Mouse (Mus musculus) heart, postnatal 4 days (tissue): Measurements from ENCODE around the gene Gm49337. TPM values are rescaled to one million over a fixed set of nuclear protein-coding genes. Genes with fewer than 3 reads are reported as not detected.

Source experiments
- DNase-seq: peaks from one replicate; pipeline ENCODE4 v3.0.0; 2021
- total RNA-seq, 2 experiments: library from RNA; stranded (reverse); gene quantifications; 2 replicates each; pipeline ENCODE4 v1.2.3; 2021

Gm49337 gene
- total RNA-seq, 2 experiments from 2014 or later, result 0.79 TPM; not detected in 1

DNA sequence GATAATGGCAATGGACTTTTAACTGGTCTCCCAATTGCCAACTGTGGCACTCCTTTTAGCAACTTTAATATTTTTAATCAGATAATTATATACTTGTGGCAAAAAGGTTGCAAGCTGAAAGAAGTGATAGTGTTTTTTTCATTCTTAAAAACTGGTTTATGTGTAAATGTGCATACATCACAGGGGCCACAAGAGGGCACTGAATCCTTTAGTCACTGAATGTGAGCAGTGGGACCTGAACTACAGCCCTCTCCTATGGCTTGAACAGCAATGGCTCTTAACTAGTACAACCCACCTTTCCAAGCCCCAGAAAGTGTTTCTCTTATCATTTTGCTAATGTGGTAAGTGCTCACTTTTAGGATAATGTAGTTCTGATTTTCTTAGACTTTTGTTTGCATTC, 168.9 kb downstream of the Gm49337 start:
- peak; percentile 74 for DNase-seq

Other genes starting within 250 kb of the Gm49337 start
- not detected for gene Dmbx1, start 233.5 kb upstream of the Gm49337 start, total RNA-seq
- gene Faah, start 155.5 kb upstream of the Gm49337 start, total RNA-seq, result 1 to 10 TPM; 1.3 to 1.6 TPM
- gene Nsun4, start 119.5 kb upstream of the Gm49337 start, total RNA-seq, result 10 to 100 TPM; 27.0 to 28.6 TPM
- 1,000 to 10,000 TPM; 1,575 to 1,686 TPM for gene Uqcrh, start 98.3 kb upstream of the Gm49337 start, total RNA-seq
- gene Lrrc41, start 98.1 kb upstream of the Gm49337 start, total RNA-seq, result 10 to 100 TPM; 40.6 to 41.5 TPM
- gene Rad54l, start 49.7 kb upstream of the Gm49337 start, total RNA-seq, result 10 to 100 TPM; 10.4 to 10.6 TPM
- 10 to 100 TPM; 83.3 to 84.7 TPM for gene Pomgnt1, start 49.5 kb upstream of the Gm49337 start, total RNA-seq
- 1 to 10 TPM; 3.6 to 3.9 TPM for gene Lurap1, start 22.0 kb upstream of the Gm49337 start, total RNA-seq
- gene Tspan1, start 5.8 kb upstream of the Gm49337 start, total RNA-seq, result not detected
- not detected for gene 1700042G07Rik, start within 50 bp of the Gm49337 start, total RNA-seq
- 10 to 100 TPM; 21.0 to 24.6 TPM for gene Pik3r3, start 48.2 kb downstream of the Gm49337 start, total RNA-seq